Mouse (Mus musculus) heart, postnatal 10 days (tissue): ENCODE data around the gene Rufy3. TPM values are rescaled to one million over a fixed set of nuclear protein-coding genes. Genes with fewer than 3 reads are reported as not detected.

Experiments
- DNase-seq, 2 experiments: peaks; one replicate each; pipeline ENCODE4 v3.0.0; 2021
- intact Hi-C: fragments of 180-260 bp; cut with DNase I; formaldehyde crosslinking; loops from one replicate; pipeline ENCODE4 v1.15.1; 2025
- total RNA-seq, 2 experiments: library from RNA; stranded (reverse); gene quantifications; 2 replicates each; pipeline ENCODE4 v1.2.3; 2021

The Rufy3 gene
- total RNA-seq, 2 experiments from 2014 or later = 12.7 to 12.8 TPM

- intact Hi-C loops = no loop called here
- DNase-seq = no peak
Measured at GRCm38 (mm10) chr5:88614129-88614528, 49.3 kb downstream of the Rufy3 start.

- intact Hi-C loops = no loop called here
- DNase-seq = no peak
Measured at GRCm38 (mm10) chr5:88616988-88617387, 52.1 kb downstream of the Rufy3 start.

GRCm38 (mm10) chr5:88627545-88627944 is 62.7 kb downstream of the Rufy3 start:
- DNase-seq = no peak
- intact Hi-C loops = loop anchor here (5.0 kb wide), 1 partner anchor 60 kb away; the partner anchor contains the start of gene Rufy3

- intact Hi-C loops = loop anchor here (5.0 kb wide), 1 partner anchor 62 kb away; the partner anchor contains the start of gene Rufy3
Measured at GRCm38 (mm10) chr5:88629125-88629524, 64.3 kb downstream of the Rufy3 start.

GRCm38 (mm10) chr5:88629987-88630386 is 65.1 kb downstream of the Rufy3 start:
- DNase-seq = no peak
- intact Hi-C loops = loop anchor here (5.0 kb wide), 1 partner anchor 63 kb away; the partner anchor contains the start of gene Rufy3

More at GRCm38 (mm10) chr5:88629125-88629524, 64.3 kb downstream of the Rufy3 start:
- no peak for DNase-seq

- intact Hi-C loops = no loop called here
- DNase-seq = peak; percentile 25 to 35
Measured at GRCm38 (mm10) chr5:88630883-88631282, 66.0 kb downstream of the Rufy3 start.

- DNase-seq = peak in 1 of 2 experiments; percentile 12
- intact Hi-C loops = no loop called here
Measured at GRCm38 (mm10) chr5:88631545-88631944, 66.7 kb downstream of the Rufy3 start.

- intact Hi-C loops = no loop called here
- DNase-seq = no peak
Measured at GRCm38 (mm10) chr5:88632463-88632862, 67.6 kb downstream of the Rufy3 start.

GRCm38 (mm10) chr5:88634076-88634475 is 69.2 kb downstream of the Rufy3 start:
- intact Hi-C loops = no loop called here
- DNase-seq = no peak

GRCm38 (mm10) chr5:88642786-88643185 is 77.9 kb downstream of the Rufy3 start:
- intact Hi-C loops = no loop called here
- DNase-seq = no peak

GRCm38 (mm10) chr5:88643491-88643890 is 78.7 kb downstream of the Rufy3 start:
- peak; percentile 41 to 53 for DNase-seq
- intact Hi-C loops = no loop called here

- DNase-seq = no peak
- intact Hi-C loops = no loop called here
Measured at GRCm38 (mm10) chr5:88644901-88645300, 80.1 kb downstream of the Rufy3 start.

- no peak for DNase-seq
- intact Hi-C loops = no loop called here
Measured at GRCm38 (mm10) chr5:88645405-88645804, 80.6 kb downstream of the Rufy3 start.

- intact Hi-C loops = no loop called here
- no peak for DNase-seq
Measured at GRCm38 (mm10) chr5:88649250-88650173, 84.7 kb downstream of the Rufy3 start.

GRCm38 (mm10) chr5:88652589-88652988 is 87.7 kb downstream of the Rufy3 start:
- DNase-seq = no peak
- intact Hi-C loops = no loop called here

GRCm38 (mm10) chr5:88657868-88658267 is 93.0 kb downstream of the Rufy3 start:
- intact Hi-C loops = no loop called here
- DNase-seq = no peak

- intact Hi-C loops = no loop called here
Measured at GRCm38 (mm10) chr5:88663151-88663550, 98.3 kb downstream of the Rufy3 start.

GRCm38 (mm10) chr5:88663875-88664274 is 99.0 kb downstream of the Rufy3 start:
- intact Hi-C loops = no loop called here
- DNase-seq = no peak

More at GRCm38 (mm10) chr5:88663151-88663550, 98.3 kb downstream of the Rufy3 start:
- no peak for DNase-seq

GRCm38 (mm10) chr5:88674703-88675442 is 110.0 kb downstream of the Rufy3 start:
- peak; percentile 55 to 61 for DNase-seq
- intact Hi-C loops = loop anchor here (1.0 to 5.0 kb wide), 2 partner anchors 45 to 108 kb away; partner anchors contain the start of genes Mob1b and Rufy3

- intact Hi-C loops = loop anchor here (1.0 to 5.0 kb wide), 2 partner anchors 45 to 108 kb away; partner anchors contain the start of genes Mob1b and Rufy3
- peak; percentile 93 to 94 for DNase-seq
Measured at GRCm38 (mm10) chr5:88675443-88676387, 110.9 kb downstream of the Rufy3 start, which contains the start of gene Grsf1. Grsf1 (minus strand) TSS chr5:88676171.
